Mouse (Mus musculus) natural killer cell, adult 2 months (primary cell): ENCODE results near the gene Atp8a2.
A peak's percentile ranks its signal among the peaks of the same experiment; 100 is the strongest.
"Not testable (repeated sequence)": the region's sequence is repeated elsewhere in the genome, so short reads cannot be mapped to it uniquely, and the experiment has no call there.

Experiments
- DNase-seq, 2 experiments: peaks; one replicate each; pipeline ENCODE4 v3.0.0; 2022; ENCODE audit warnings: low spot score in 2 of 2

Atp8a2 gene

DNA sequence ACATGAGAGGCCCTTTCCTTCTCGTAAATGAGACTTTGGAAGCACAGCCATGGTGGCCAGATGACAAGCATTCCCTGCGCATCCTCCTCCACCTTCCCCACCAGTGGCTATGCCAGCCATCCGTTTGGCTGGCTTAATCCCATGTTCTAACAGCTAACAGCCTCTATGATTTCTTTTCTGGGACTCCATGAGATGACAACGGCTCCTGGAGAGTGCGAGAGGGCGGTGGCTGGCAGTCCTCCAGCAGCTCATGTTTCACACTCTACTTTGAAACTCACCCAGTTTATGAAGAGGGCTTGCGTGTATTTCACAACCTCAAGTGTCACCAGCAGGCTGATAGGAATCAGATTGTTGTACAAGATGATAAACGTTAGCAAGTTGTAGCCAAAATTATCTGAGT, 170.3 kb downstream of the Atp8a2 start:
- no peak for DNase-seq

DNA sequence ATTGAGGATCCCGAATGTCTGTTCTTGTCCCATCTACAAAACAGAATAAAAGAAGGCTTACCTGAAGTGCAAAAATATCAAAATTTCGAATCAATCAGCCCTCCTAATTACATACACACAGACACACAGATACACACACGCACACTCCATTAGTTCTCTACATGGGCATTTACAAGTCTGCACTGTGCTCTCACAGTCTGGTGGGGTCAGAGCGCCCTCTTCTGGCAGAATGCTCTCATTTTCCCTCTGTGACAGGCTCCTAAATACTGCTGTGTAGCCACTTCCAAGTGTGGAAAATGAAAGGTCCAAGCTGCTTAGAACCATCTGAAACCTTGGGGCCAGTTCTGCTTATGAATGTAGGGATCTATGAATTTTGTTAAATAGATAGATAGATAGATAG, 181.1 kb downstream of the Atp8a2 start:
- DNase-seq = peak; percentile 44 to 66

GRCm38 (mm10) chr14:60001801-60002200, 195.2 kb downstream of the Atp8a2 start:
- DNase-seq = no peak

- DNase-seq = no peak
Observed at GRCm38 (mm10) chr14:59988860-59989259, 208.1 kb downstream of the Atp8a2 start.

DNA sequence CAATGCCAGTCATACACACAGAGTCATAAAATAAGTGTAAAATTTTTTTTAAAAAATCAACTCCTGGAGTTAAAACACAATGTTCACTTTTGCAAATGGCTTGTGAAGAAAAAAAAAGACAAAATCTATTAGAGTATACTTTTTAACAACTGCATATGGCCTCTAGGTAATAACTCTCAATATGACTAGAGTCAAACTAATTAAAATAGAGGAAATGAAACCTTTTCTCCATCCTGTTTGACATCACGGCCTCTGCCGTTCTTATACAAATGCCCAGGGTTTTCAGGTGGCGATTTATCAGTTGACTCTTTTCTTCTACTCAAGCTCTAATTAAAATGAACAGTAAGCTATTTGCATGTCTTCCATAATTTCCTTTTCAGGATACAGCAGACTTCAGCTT, 209.0 kb downstream of the Atp8a2 start:
- no peak for DNase-seq

- no peak for DNase-seq
Observed at GRCm38 (mm10) chr14:59978007-59978406, 219.0 kb downstream of the Atp8a2 start.

DNA sequence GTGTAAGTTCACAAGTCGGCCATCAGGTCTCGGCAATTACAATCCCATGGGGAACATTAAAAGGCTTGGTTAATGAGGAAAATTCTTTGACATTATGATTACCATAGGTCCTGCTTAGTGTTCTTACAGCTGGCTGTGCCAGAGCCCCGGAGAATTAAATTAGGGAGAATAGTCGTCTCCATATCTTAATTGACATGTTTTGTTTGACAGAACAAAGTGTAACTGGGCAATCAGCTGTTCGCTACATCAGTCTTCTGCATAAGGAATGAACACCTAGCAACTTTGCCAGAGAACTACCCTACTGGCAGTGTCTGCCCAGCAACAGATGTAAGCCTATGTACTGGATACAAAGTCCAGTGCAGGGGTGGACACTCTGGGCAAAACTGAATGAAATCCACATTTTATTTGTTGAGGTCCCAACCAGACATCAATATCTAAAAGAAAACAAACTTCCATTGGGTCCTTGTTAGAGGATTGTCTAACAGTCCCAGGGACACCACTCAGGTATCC, 225.7 kb downstream of the Atp8a2 start:
- no peak for DNase-seq

- no peak for DNase-seq
Observed at GRCm38 (mm10) chr14:59969485-59970134, 227.4 kb downstream of the Atp8a2 start.

DNA sequence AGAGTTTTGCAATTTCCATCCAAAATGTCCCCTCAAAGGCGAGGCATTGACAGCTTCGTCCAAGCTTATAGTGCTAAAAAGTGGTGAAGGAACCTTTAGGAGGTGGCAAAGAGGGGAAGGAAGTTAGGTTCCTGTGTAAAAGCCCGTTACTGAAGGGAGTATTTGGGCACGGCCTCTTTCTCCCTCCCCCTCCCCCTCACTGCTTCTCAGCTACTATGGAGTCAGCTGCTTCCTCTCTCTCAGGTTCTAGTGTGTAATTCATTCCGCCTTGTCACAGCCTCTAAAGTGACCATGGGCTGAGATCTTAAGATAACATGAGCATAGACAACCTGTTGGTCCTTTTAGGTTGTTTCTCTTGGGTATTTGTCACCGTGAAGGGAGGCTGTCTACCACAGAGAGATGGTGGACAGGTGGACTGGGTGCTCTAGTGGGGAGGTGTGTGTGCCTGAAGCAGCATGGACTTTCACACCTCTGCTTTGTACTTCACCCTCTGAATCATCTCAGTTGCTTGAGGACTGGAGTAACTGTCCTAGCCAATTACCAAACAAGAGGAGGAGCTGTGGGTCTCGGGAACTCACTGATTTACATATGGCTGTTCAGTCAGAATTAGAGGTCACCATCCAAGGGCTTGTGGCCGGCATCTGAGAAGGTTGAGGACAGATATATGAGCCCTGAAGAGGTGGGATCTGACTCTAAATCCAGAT, 229.0 kb downstream of the Atp8a2 start:
- peak; percentile 4 to 18 for DNase-seq

- DNase-seq = no peak
Observed at GRCm38 (mm10) chr14:59966981-59967380, 230.0 kb downstream of the Atp8a2 start.

DNA sequence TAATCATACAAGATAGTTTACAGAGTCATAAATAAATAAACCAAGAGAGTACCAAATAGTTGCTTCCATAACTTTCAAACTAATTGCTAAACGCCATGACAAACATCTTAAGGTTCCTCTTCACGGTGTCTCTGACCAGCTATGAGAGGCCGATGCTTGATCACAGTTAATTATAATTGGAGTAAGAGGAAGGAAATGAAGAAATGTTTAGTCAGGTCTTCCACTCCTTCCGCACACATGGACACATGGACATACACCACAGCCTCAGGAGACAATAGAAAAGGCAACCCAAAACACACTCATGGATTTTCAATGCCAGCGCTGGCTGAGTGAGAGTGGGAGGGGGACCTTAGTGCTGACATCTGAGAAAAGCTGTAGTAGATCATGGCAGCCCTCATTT, 232.4 kb downstream of the Atp8a2 start:
- DNase-seq = no peak

DNA sequence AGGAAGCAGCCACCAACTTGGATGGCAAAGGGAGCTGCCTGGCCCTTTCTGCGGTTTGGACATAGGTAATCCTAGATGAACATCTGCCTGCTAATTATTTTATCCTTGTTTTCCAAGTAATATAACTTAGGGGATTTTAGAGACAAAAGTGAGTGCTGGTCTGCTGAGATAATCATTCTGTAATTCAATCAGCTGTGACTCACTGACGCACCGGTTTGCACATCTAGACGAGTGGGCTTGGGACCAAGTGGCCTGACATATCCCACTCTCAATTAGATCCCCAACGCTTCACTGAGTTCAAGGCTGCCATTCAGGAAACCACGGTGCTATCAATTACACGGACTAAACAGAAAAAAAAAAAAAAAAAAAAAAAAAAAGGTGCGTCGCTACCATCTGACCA, 236.0 kb downstream of the Atp8a2 start:
- no peak for DNase-seq

DNA sequence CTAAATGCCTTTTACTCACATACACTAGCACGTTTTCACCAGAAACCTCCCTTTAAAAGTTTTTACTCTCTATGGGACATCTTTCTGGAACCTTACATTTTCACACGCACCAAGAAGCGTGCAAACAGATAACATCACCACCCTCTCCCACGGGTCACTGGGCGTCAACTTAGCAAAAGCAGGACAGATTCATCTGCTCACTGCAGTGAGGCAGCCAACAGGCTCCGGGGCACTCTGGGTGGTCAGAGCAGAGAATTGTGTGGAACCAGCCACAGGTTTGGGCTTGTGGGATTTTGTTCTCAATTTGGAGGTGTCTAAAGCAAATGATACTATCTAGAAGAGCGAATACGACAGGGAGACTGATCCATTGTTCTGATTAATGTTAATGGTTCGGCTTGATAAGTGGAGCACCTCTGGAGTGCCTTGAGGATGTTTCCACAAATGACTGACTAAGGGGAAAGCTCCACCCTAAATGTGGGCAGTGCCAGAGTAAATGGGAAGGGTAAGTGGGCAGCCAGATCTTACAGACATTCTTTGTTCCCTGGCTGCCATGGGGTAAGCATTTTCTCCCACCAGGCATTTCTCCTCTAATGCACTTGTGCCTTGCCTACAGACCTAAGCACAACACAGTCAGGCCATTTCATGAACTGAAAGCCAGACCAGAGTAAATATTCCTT, 236.6 kb downstream of the Atp8a2 start:
- no peak for DNase-seq

DNA sequence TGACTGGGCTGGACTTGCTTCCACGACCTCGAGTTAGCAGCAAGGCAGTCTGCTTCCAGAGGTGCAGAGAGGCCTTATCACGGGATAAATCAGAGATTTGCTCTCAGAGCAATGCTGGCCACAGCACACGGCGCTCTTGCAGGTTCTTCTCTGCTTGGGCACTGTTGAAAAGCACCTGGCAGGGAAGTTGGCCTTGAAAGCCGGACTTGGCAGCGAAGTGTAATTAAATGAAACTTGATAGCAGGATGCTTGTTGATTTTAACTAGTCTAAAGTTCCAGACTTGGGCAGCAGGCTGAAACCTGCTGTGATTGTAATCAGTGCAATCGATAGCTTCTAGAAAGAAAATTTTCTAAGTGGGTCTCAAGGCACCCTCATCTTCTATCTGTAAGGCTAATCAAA, 237.3 kb downstream of the Atp8a2 start:
- DNase-seq = no peak

DNA sequence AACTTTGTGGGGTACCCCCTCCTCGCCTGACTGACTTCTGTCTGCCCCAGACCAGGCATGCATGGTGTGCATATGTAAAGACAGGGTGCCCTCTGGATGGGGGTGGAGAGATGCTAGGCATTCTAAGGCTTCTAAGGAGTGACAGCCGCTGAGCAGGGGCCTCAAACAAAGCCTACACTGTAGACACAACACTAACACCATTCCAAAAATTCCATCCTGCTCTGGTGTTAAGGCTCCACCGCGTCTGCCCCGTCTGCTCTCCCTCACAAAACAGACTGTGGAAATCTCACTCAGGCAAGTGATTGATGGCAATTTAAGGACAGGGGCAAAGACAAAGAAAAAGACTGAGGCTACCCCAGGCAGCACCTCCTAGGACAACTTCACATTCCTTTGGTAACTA, 247.0 kb downstream of the Atp8a2 start:
- no peak for DNase-seq

DNA sequence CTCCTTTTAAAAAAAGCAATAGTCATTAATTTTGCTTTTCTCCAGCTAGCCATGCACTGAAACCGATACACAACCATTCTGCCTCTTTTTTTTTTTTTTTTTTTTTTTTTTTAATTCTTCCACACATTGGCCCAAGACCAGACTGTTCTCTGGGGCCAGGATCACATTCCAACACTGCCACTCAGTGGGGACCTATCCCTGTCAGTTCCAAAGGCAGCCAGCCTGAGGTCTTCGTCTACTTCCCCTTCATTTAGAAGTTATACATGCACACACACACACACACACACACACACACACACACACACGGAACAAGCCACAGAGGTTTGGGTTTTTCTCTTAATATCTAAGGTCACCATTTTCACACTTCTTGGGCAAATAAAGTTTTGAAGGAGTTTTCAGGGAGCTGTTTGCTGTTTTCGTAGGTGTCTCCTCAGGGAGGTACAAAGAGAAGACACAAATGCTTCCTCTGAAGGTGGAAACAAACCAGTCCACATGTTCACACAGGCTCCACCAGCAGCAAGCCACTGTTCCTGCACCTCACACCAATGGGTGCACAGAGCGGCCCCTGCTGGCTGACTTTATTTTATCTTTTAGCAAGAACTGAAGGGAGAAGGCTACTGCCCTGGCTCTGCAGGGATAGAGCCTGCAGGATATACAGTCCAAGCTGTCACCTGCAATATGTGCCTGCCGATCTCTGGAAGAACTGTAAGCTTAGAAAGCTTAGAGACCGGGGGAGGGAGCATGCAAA, 253.9 kb downstream of the Atp8a2 start:
- peak; percentile 3 to 39 for DNase-seq

- DNase-seq = no peak
Observed at GRCm38 (mm10) chr14:59942199-59942598, 254.8 kb downstream of the Atp8a2 start.

DNA sequence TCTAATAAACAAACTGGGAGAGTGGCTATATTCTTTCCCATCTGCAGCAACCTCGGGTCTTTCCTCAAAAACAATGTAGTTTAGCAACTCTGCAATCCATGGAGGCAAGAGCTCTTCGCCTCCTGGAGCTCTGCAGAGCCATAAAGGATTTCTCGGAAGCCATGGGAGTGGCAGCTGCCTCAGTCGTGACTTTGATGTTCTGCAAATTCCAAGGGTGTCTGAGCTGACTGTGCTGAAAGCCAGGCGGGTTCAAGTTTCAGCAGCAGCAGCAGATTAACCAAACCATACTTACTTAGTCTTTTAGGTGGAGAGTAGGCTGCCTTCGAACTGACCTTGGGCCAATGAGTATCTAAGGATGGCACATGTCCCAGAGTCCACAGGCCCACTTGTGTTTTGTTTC, 264.6 kb downstream of the Atp8a2 start:
- no peak for DNase-seq

- no peak for DNase-seq
Observed at GRCm38 (mm10) chr14:59931412-59932058, 265.4 kb downstream of the Atp8a2 start.

DNA sequence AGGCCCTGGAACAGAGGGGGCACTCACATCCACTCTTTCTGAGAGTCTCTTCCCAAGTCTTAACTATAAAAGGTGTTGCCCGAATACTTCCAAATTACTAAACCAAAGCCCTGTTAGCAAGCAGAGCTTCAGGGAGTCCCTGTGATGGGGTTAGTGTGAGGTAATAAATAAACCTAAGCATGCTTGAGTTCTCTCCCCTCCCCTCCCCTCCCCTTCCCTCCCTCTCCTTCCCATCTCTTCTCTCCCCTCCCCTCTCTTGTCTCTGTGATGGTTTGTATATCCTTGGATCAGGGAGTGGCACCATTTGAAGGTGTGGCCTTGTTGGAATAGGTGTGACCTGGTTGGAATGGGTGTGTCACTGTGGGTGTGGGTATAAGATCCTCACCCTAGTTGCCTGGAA, 267.8 kb downstream of the Atp8a2 start:
- not testable (repeated sequence) for DNase-seq

DNA sequence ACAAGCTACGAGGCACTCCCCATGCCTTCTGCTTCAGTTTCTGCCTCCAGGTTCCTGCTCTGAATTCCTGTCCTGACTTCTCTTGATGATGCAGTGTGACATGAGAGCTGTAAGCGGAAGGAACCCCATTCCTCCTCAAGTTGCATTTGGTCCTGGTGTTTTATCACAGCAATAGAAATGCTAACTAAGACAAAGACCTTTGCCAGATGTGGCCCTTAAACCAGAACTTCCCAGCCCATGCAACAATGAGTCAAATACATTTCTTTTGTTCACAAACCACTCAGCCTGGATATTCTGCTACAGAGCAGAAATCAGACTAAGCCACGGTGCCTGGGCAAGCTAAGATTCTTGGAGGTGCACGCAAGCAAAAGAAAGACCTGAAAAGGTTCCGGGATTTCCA, 268.2 kb downstream of the Atp8a2 start:
- DNase-seq = no peak

- no peak for DNase-seq
Observed at GRCm38 (mm10) chr14:59927804-59928203, 269.2 kb downstream of the Atp8a2 start.
